Mouse (Mus musculus) thymus, postnatal 4 days (tissue): ENCODE data around the gene Snx27.
A peak's percentile ranks its signal among the peaks of the same experiment; 100 is the strongest.

ENCODE experiments used
- DNase-seq: peaks from one replicate; pipeline ENCODE4 v3.0.0; 2021

The Snx27 gene

GRCm38 (mm10) chr3:94565557-94565956 is 17.0 kb downstream of the Snx27 start:
- no peak for DNase-seq

- DNase-seq = no peak
Measured at GRCm38 (mm10) chr3:94565127-94565526, 17.4 kb downstream of the Snx27 start.

GRCm38 (mm10) chr3:94564356-94565010 is 18.0 kb downstream of the Snx27 start:
- no peak for DNase-seq

GRCm38 (mm10) chr3:94563163-94563562 is 19.4 kb downstream of the Snx27 start:
- no peak for DNase-seq

- no peak for DNase-seq
Measured at GRCm38 (mm10) chr3:94559931-94560429, 22.5 kb downstream of the Snx27 start.

- no peak for DNase-seq
Measured at GRCm38 (mm10) chr3:94549041-94549440, 33.5 kb downstream of the Snx27 start.

- no peak for DNase-seq
Measured at GRCm38 (mm10) chr3:94537187-94537586, 45.3 kb downstream of the Snx27 start.

- peak; percentile 37 for DNase-seq
Measured at GRCm38 (mm10) chr3:94533968-94534367, 48.5 kb downstream of the Snx27 start.

- DNase-seq = no peak
Measured at GRCm38 (mm10) chr3:94526731-94527130, 55.8 kb downstream of the Snx27 start.

- DNase-seq = peak; percentile 33
Measured at GRCm38 (mm10) chr3:94506664-94507063, 75.9 kb downstream of the Snx27 start.

- DNase-seq = peak; percentile 23
Measured at GRCm38 (mm10) chr3:94502243-94502642, 80.3 kb downstream of the Snx27 start.

GRCm38 (mm10) chr3:94497162-94497561 is 85.4 kb downstream of the Snx27 start:
- DNase-seq = no peak

GRCm38 (mm10) chr3:94487581-94487980 is 94.9 kb downstream of the Snx27 start:
- no peak for DNase-seq

GRCm38 (mm10) chr3:94485922-94486321 is 96.6 kb downstream of the Snx27 start:
- DNase-seq = no peak

GRCm38 (mm10) chr3:94483790-94484439 is 98.6 kb downstream of the Snx27 start:
- DNase-seq = peak; percentile 35

GRCm38 (mm10) chr3:94482764-94483385 is 99.6 kb downstream of the Snx27 start:
- DNase-seq = no peak

GRCm38 (mm10) chr3:94481429-94481828 is 101.1 kb downstream of the Snx27 start:
- no peak for DNase-seq

- no peak for DNase-seq
Measured at GRCm38 (mm10) chr3:94480291-94480884, 102.1 kb downstream of the Snx27 start, which contains the start of gene Riiad1. Gene Riiad1 (minus strand): TSS chr3:94480341.

- DNase-seq = no peak
Measured at GRCm38 (mm10) chr3:94479564-94479963, 103.0 kb downstream of the Snx27 start.

- DNase-seq = no peak
Measured at GRCm38 (mm10) chr3:94478591-94479169, 103.8 kb downstream of the Snx27 start.

GRCm38 (mm10) chr3:94477981-94478422 is 104.5 kb downstream of the Snx27 start, which contains the start of gene Celf3:
Gene Celf3 (plus strand): TSS chr3:94478295.
- no peak for DNase-seq

- no peak for DNase-seq
Measured at GRCm38 (mm10) chr3:94477444-94477843, 105.1 kb downstream of the Snx27 start.
